16 mouse cellular contexts compared by ENCODE assay signal in the genomic region with DNA sequence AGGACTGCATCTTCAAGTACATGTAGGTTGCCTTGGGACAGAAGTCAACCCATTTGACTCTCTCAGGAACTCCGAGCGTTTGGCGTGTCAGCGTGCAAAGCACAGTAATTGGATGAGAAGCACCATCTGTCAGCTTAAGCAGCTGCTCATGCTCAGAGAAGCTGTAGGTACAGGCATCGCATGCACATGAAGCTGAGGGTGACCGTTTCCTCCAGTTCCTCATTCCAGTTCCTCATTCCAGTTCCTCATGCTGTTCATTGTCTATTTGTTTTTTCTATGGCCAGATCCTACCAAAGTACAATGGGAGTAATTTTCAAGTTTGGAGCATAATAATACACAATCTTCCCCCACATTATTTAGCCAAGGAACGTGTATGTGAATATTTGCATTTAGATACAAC.
DNase-seq lines count a peak whose midpoint lies in the region; ATAC-seq and TF ChIP-seq lines count a peak whose summit lies in the region.
"Had no signal": no experiment of that assay in that cellular context is flagged by ENCODE, and none has a peak within 500 bp of the region (broad histone marks: within the 10 kb centered on the region; RNA-seq: fewer than 3 reads in every experiment).

No protein-coding gene starts in this region.

- peak; percentile 96 for ATAC-seq in neutrophil, adult 5-6 weeks (ENCODE audit: extremely low read depth, insufficient number of reproducible peaks, low FRiP score, poor library complexity, severe bottlenecking)
- ATAC-seq in megakaryocyte-erythroid progenitor cell, adult 5-6 weeks (replicated peaks; ENCODE audit: low FRiP score, low TSS enrichment, poor library complexity, severe bottlenecking), result no peak

- no peaks in the 10 kb centered on the region for H3K9me3 ChIP-seq in MEL (replicated peaks; ENCODE audit: insufficient read depth, low read length)
- H3K9me3 ChIP-seq: heart, embryonic 15.5 days; stomach, embryonic 15.5 days had no signal

- H3K27me3 ChIP-seq in MEL (ENCODE audit: control insufficient read depth in 1 of 2, insufficient read depth in 2 of 2, low read length in 2 of 2), result no peaks in the 10 kb centered on the region
- H3K27me3 ChIP-seq: heart, embryonic 15.5 days; stomach, embryonic 15.5 days had no signal

- no peak for TF ChIP-seq RAD21 in MEL (IDR thresholded peaks at IDR 0.05; ENCODE audit: low read depth, low read length)

- no peaks in the 10 kb centered on the region for H3K36me3 ChIP-seq in MEL (ENCODE audit: control insufficient read depth in 1 of 2, insufficient read depth in 2 of 2, low read length in 2 of 2)
- H3K36me3 ChIP-seq: heart, embryonic 15.5 days; stomach, embryonic 15.5 days had no signal

- intact Hi-C loops in left cerebral cortex, postnatal 14 days (cut with DNase I), result no loop called here
- intact Hi-C loops in left cerebral cortex, postnatal 4 days (cut with DNase I), result no loop called here

- no peak for TF ChIP-seq POLR2A in MEL (IDR thresholded peaks at IDR 0.05; ENCODE audit: control insufficient read depth in 1 of 2, insufficient read depth in 1 of 2, low read depth in 1 of 2, low read length in 2 of 2, poor library complexity in 1 of 2)

- TF ChIP-seq EP300 in MEL (IDR thresholded peaks at IDR 0.05; ENCODE audit: low read depth in 1 of 2, low read length in 2 of 2), result 0 out of 4 replicates have a peak, but pooled peaks of 1 of the 2 experiments have one; percentile 22

- TF ChIP-seq CTCF in MEL (IDR thresholded peaks at IDR 0.05 in 2 of 3, conservative IDR thresholded peaks at IDR 0.05 in 1 of 3; ENCODE audit: control insufficient read depth in 1 of 3, insufficient read depth in 1 of 3, low read depth in 2 of 3, low read length in 3 of 3, poor library complexity in 1 of 3, severe bottlenecking in 1 of 3), result no peak

- no peak overlapping the region for H3K4me3 ChIP-seq in MEL (ENCODE audit: control insufficient read depth in 1 of 2, insufficient read depth in 1 of 2, low read depth in 2 of 2, low read length in 2 of 2)
- H3K4me3 ChIP-seq: heart, embryonic 15.5 days; myocyte; stomach, embryonic 15.5 days had no signal

- H3K27ac ChIP-seq in MEL (ENCODE audit: control insufficient read depth, low read depth, low read length), result no peak overlapping the region
- H3K27ac ChIP-seq: heart, embryonic 15.5 days; hindbrain, embryonic 14.5 days; liver, embryonic 14.5 days; stomach, embryonic 15.5 days had no signal

- DNase-seq in left cerebral cortex, postnatal 14 days (ENCODE audit: low spot score in 2 of 2), result peak; percentile 5 to 7
- no peak for DNase-seq in left cerebral cortex, postnatal 4 days
- peak; percentile 57 for DNase-seq in MEL (ENCODE audit: low read depth, low spot score)
- peak; percentile 20 for DNase-seq in c-Kit-positive CD71-negative TER-119-negative erythroid progenitor cells, embryonic 14.5 days (ENCODE audit: low read depth)
- DNase-seq in gastrocnemius, postnatal 10 days, result no peak
- DNase-seq: adrenal gland, postnatal 10 days; kidney, adult 18-20 months; kidney, postnatal 4 days; thymus, postnatal 25 days had no signal

- H3K79me2 ChIP-seq in MEL (ENCODE audit: control insufficient read depth, insufficient read depth, low read length, poor library complexity), result no peaks in the 10 kb centered on the region

- H3K9ac ChIP-seq in MEL (ENCODE audit: control insufficient read depth, low read depth, low read length, poor library complexity, severe bottlenecking), result no peak overlapping the region
- H3K9ac ChIP-seq: heart, embryonic 15.5 days; hindbrain, embryonic 14.5 days; liver, embryonic 14.5 days; stomach, embryonic 15.5 days had no signal

- H3K4me1 ChIP-seq in MEL (ENCODE audit: control insufficient read depth in 1 of 2, insufficient read depth in 2 of 2, low read length in 2 of 2), result 0 out of 4 replicates have a peak, but pooled peaks cover 0 to 3% of the 10 kb centered on the region in 2 experiments
- H3K4me1 ChIP-seq: heart, embryonic 15.5 days; stomach, embryonic 15.5 days had no signal

TF ChIP-seq in MEL, 35 proteins besides CTCF, POLR2A, EP300 and RAD21:
- TF ChIP-seq MAX (IDR thresholded peaks at IDR 0.05; ENCODE audit: low read length) (peak; percentile 83), MYB (IDR thresholded peaks at IDR 0.05; ENCODE audit: low read depth, low read length) (no peak), MAFK (IDR thresholded peaks at IDR 0.05; ENCODE audit: borderline replicate concordance, low read depth, low read length) (no peak), NRF1 (IDR thresholded peaks at IDR 0.05; ENCODE audit: insufficient read depth, low read depth, low read length, poor library complexity, severe bottlenecking) (peak; percentile 56; the same call in 1 of the 2 replicates), BHLHE40 (IDR thresholded peaks at IDR 0.05; ENCODE audit: borderline replicate concordance, low read depth, low read length) (peak; percentile 94), MYC (IDR thresholded peaks at IDR 0.05; ENCODE audit: low read depth, low read length) (peak; percentile 75; the same call in 1 of the 2 replicates)

Comparison
In these comparisons a context has a peak if more than half of its experiments do, and no peak if none do; other contexts are left out.
1. DNase-seq: peak in left cerebral cortex, postnatal 14 days (2 of 2), MEL (single experiment) and c-Kit-positive CD71-negative TER-119-negative erythroid progenitor cells, embryonic 14.5 days (single experiment); none in left cerebral cortex, postnatal 4 days (single experiment) and gastrocnemius, postnatal 10 days (single experiment).